Mouse (Mus musculus) lung, embryonic 15.5 days (tissue): Measurements from ENCODE around the gene Gm43518. TPM values are rescaled to one million over a fixed set of nuclear protein-coding genes. Genes with fewer than 3 reads are reported as not detected.

Experiments used
- ATAC-seq: fragments of 200-750 bp; cut with Nextera tagmentation; 2 replicates; pipeline ENCODE4 v1.8.0; 2017; ENCODE audit warnings: moderate number of reproducible peaks, borderline replicate concordance; ENCODE audit not compliant: low FRiP score, low TSS enrichment; ENCODE audit errors: extremely low read depth
- H3K27ac ChIP-seq: fragments of 300-500 bp; sonication (generic); 2 replicates; pipeline ENCODE4 v1.5.1; 2015; ENCODE audit warnings: moderate library complexity, mild to moderate bottlenecking, inconsistent platforms
- H3K27me3 ChIP-seq: fragments of 300-500 bp; sonication (generic); 2 replicates; pipeline ENCODE4 v1.6.1; 2015; ENCODE audit warnings: inconsistent platforms
- H3K36me3 ChIP-seq: fragments of 300-500 bp; sonication (generic); 2 replicates; pipeline ENCODE4 v1.6.1; 2015; ENCODE audit warnings: inconsistent platforms
- H3K4me1 ChIP-seq: fragments of 300-500 bp; sonication (generic); 2 replicates; pipeline ENCODE4 v1.6.1; 2015; ENCODE audit warnings: inconsistent platforms
- H3K4me2 ChIP-seq: fragments of 300-500 bp; sonication (generic); 2 replicates; pipeline ENCODE4 v1.6.1; 2015; ENCODE audit warnings: inconsistent platforms, mild to moderate bottlenecking, moderate library complexity
- H3K4me3 ChIP-seq: fragments of 300-500 bp; sonication (generic); 2 replicates; pipeline ENCODE4 v1.5.1; 2015; ENCODE audit warnings: mild to moderate bottlenecking, inconsistent platforms
- H3K9ac ChIP-seq: fragments of 300-500 bp; sonication (generic); 2 replicates; pipeline ENCODE4 v1.6.1; 2015; ENCODE audit warnings: inconsistent platforms
- H3K9me3 ChIP-seq: fragments of 300-500 bp; sonication (generic); 2 replicates; pipeline ENCODE4 v1.6.1; 2016; ENCODE audit warnings: inconsistent platforms
- WGBS: fragments of 180-500 bp; shearing (Covaris S2); methylation state at CpG from one replicate; pipeline ENCODE4 v1.1.7; 2015; 5-methylcytosine and 5-hydroxymethylcytosine counted together
- polyA plus RNA-seq: library from polyadenylated mRNA; unstranded; fragments of >200 nt; fragmentation: Nextera tagmentation; extraction: Ambion mirVana; gene quantifications from 2 replicates; pipeline ENCODE4 v1.2.1, GENCODE M21; 2015

Gm43518 gene
- polyA plus RNA-seq, 1 experiment from 2014 or later = 2.3 TPM

GRCm38 (mm10) chr5:123969216-123969615 lies 42.0 kb downstream of the Gm43518 start:
- peaks cover 7% of the 10 kb centered on the region for H3K4me1 ChIP-seq
- H3K27me3 ChIP-seq = peaks cover 8% of the 10 kb centered on the region; the same call in 1 of the 2 replicates
- H3K9me3 ChIP-seq = no peaks in the 10 kb centered on the region
- no peak overlapping the region for H3K4me2 ChIP-seq
- 75% methylated on average over 8 of the region's 8 CpGs for WGBS
- H3K27ac ChIP-seq = no peak overlapping the region
- H3K9ac ChIP-seq = no peak overlapping the region
- no peaks in the 10 kb centered on the region for H3K36me3 ChIP-seq
- ATAC-seq = no peak
- H3K4me3 ChIP-seq = no peak overlapping the region

GRCm38 (mm10) chr5:123970576-123970975 lies 43.4 kb downstream of the Gm43518 start:
- ATAC-seq = no peak
- H3K27ac ChIP-seq = no peak overlapping the region
- no peak overlapping the region for H3K9ac ChIP-seq
- H3K4me2 ChIP-seq = no peak overlapping the region
- H3K9me3 ChIP-seq = no peaks in the 10 kb centered on the region
- H3K4me1 ChIP-seq = peaks cover 18% of the 10 kb centered on the region
- peaks cover 20% of the 10 kb centered on the region; the same call in 1 of the 2 replicates for H3K27me3 ChIP-seq
- H3K4me3 ChIP-seq = no peak overlapping the region
- H3K36me3 ChIP-seq = no peaks in the 10 kb centered on the region
- 78% methylated on average over 4 of the region's 4 CpGs for WGBS

- H3K4me1 ChIP-seq = peaks cover 27% of the 10 kb centered on the region
- H3K27ac ChIP-seq = no peak overlapping the region
- no peak for ATAC-seq
- H3K27me3 ChIP-seq = peaks cover 31% of the 10 kb centered on the region; the same call in 1 of the 2 replicates
- H3K4me3 ChIP-seq = no peak overlapping the region
- 68% methylated on average over 6 of the region's 6 CpGs for WGBS
- H3K9ac ChIP-seq = no peak overlapping the region
- no peak overlapping the region for H3K4me2 ChIP-seq
- H3K36me3 ChIP-seq = no peaks in the 10 kb centered on the region
- no peaks in the 10 kb centered on the region for H3K9me3 ChIP-seq
Measured at GRCm38 (mm10) chr5:123972453-123972852, 45.2 kb downstream of the Gm43518 start.

GRCm38 (mm10) chr5:123973299-123974178 lies 46.3 kb downstream of the Gm43518 start, which contains the start of gene Hip1r:
Hip1r (plus strand) TSS chr5:123973628.
- Histone ChIP-seq H3K4me3 (peak within 1 kb of the TSS; percentile 71), H3K4me2 (peak within 1 kb of the TSS; percentile 96), H3K27ac (peak within 1 kb of the TSS; percentile 50), H3K9ac (peak within 1 kb of the TSS; percentile 60), H3K9me3 (no peaks in the 10 kb centered on the region), H3K4me1 (peaks cover 34% of the 10 kb centered on the region), H3K36me3 (no peaks in the 10 kb centered on the region), H3K27me3 (peaks cover 31% of the 10 kb centered on the region; the same call in 1 of the 2 replicates)
- ATAC-seq = peak; percentile 71
- under 1% methylated on average over 88 of the region's 106 CpGs for WGBS

- WGBS = under 1% methylated on average over 14 of the region's 14 CpGs
- no peaks in the 10 kb centered on the region for H3K9me3 ChIP-seq
- H3K36me3 ChIP-seq = no peaks in the 10 kb centered on the region
- peaks cover 31% of the 10 kb centered on the region; the same call in 1 of the 2 replicates for H3K27me3 ChIP-seq
- peak overlapping the region; percentile 60 for H3K9ac ChIP-seq
- peaks cover 34% of the 10 kb centered on the region for H3K4me1 ChIP-seq
- peak overlapping the region; percentile 96 for H3K4me2 ChIP-seq
- ATAC-seq = no peak
- peak overlapping the region; percentile 71 for H3K4me3 ChIP-seq
- H3K27ac ChIP-seq = peak overlapping the region; percentile 50; the same call in 1 of the 2 replicates
Measured at GRCm38 (mm10) chr5:123974179-123974485, 46.9 kb downstream of the Gm43518 start.

- no peaks in the 10 kb centered on the region for H3K9me3 ChIP-seq
- no peaks in the 10 kb centered on the region for H3K36me3 ChIP-seq
- H3K4me2 ChIP-seq = peak overlapping the region; percentile 96
- H3K4me1 ChIP-seq = peaks cover 34% of the 10 kb centered on the region
- no peak for ATAC-seq
- H3K4me3 ChIP-seq = peak overlapping the region; percentile 71
- H3K27ac ChIP-seq = no peak overlapping the region
- H3K27me3 ChIP-seq = peaks cover 31% of the 10 kb centered on the region; the same call in 1 of the 2 replicates
- 20% methylated on average over 11 of the region's 11 CpGs for WGBS
- H3K9ac ChIP-seq = no peak overlapping the region
Measured at GRCm38 (mm10) chr5:123974616-123975111, 47.4 kb downstream of the Gm43518 start.

GRCm38 (mm10) chr5:123975668-123976180 lies 48.5 kb downstream of the Gm43518 start:
- Histone ChIP-seq H3K9me3 (no peaks in the 10 kb centered on the region), H3K27ac (peak overlapping the region; percentile 70), H3K27me3 (peaks cover 31% of the 10 kb centered on the region; the same call in 1 of the 2 replicates), H3K36me3 (no peaks in the 10 kb centered on the region), H3K4me1 (peaks cover 38% of the 10 kb centered on the region), H3K4me2 (peak overlapping the region; percentile 96), H3K9ac (no peak overlapping the region; the same call in 1 of the 2 replicates), H3K4me3 (no peak overlapping the region)
- no peak for ATAC-seq
- 34% methylated on average over 6 of the region's 6 CpGs for WGBS

- H3K27ac ChIP-seq = no peak overlapping the region
- no peaks in the 10 kb centered on the region for H3K36me3 ChIP-seq
- H3K4me3 ChIP-seq = no peak overlapping the region
- peaks cover 31% of the 10 kb centered on the region; the same call in 1 of the 2 replicates for H3K27me3 ChIP-seq
- H3K9me3 ChIP-seq = no peaks in the 10 kb centered on the region
- peaks cover 39% of the 10 kb centered on the region for H3K4me1 ChIP-seq
- no peak for ATAC-seq
- no peak overlapping the region for H3K4me2 ChIP-seq
- WGBS = 37% methylated on average over 3 of the region's 3 CpGs
- no peak overlapping the region for H3K9ac ChIP-seq
Measured at GRCm38 (mm10) chr5:123977231-123977630, 50.0 kb downstream of the Gm43518 start.

GRCm38 (mm10) chr5:123978131-123978530 lies 50.9 kb downstream of the Gm43518 start:
- no peaks in the 10 kb centered on the region for H3K36me3 ChIP-seq
- H3K9ac ChIP-seq = no peak overlapping the region
- peaks cover 25% of the 10 kb centered on the region; the same call in 1 of the 2 replicates for H3K27me3 ChIP-seq
- no peak overlapping the region for H3K4me2 ChIP-seq
- H3K4me3 ChIP-seq = no peak overlapping the region
- 67% methylated on average over 5 of the region's 5 CpGs for WGBS
- H3K4me1 ChIP-seq = peaks cover 39% of the 10 kb centered on the region
- no peak for ATAC-seq
- H3K9me3 ChIP-seq = no peaks in the 10 kb centered on the region
- no peak overlapping the region for H3K27ac ChIP-seq

- H3K9me3 ChIP-seq = no peaks in the 10 kb centered on the region
- H3K36me3 ChIP-seq = no peaks in the 10 kb centered on the region
- no peak overlapping the region for H3K4me2 ChIP-seq
- H3K4me3 ChIP-seq = no peak overlapping the region
- peaks cover 22% of the 10 kb centered on the region; the same call in 1 of the 2 replicates for H3K27me3 ChIP-seq
- peaks cover 31% of the 10 kb centered on the region for H3K4me1 ChIP-seq
- ATAC-seq = no peak
- no peak overlapping the region for H3K27ac ChIP-seq
- WGBS = 67% methylated on average over 18 of the region's 18 CpGs
- H3K9ac ChIP-seq = no peak overlapping the region
Measured at GRCm38 (mm10) chr5:123979221-123979979, 52.2 kb downstream of the Gm43518 start.

GRCm38 (mm10) chr5:123979980-123980369 lies 52.8 kb downstream of the Gm43518 start:
- Histone ChIP-seq H3K9ac (no peak overlapping the region), H3K4me3 (no peak overlapping the region)
- WGBS = 35% methylated on average over 4 of the region's 4 CpGs

More at GRCm38 (mm10) chr5:123979980-123980369, 52.8 kb downstream of the Gm43518 start:
- Histone ChIP-seq H3K36me3 (no peaks in the 10 kb centered on the region), H3K9me3 (no peaks in the 10 kb centered on the region), H3K4me2 (no peak overlapping the region), H3K27me3 (peaks cover 17% of the 10 kb centered on the region; the same call in 1 of the 2 replicates), H3K4me1 (peaks cover 26% of the 10 kb centered on the region; the same call in 1 of the 2 replicates), H3K27ac (no peak overlapping the region)
- no peak for ATAC-seq
